Mouse (Mus musculus): ENCODE results near the gene Mbd6. TPM values are rescaled to one million over a fixed set of nuclear protein-coding genes. Genes with fewer than 3 reads are reported as not detected.
A peak's percentile ranks its signal among the peaks of the same experiment; 100 is the strongest.

Gene Mbd6
- polyA plus RNA-seq, 1 experiment from 2014 or later = 8.5 TPM

GRCm38 (mm10) chr10:127255625-127256345, 33.0 kb downstream of the Mbd6 start:
- no peak overlapping the region for H3K27ac ChIP-seq
- WGBS (ENCODE audit: insufficient replicate concordance) = 18% methylated on average over 14 of the region's 14 CpGs
- H3K4me1 ChIP-seq = no peaks in the 10 kb centered on the region
- H3K36me3 ChIP-seq = no peaks in the 10 kb centered on the region
- no peak for ATAC-seq
- no peaks in the 10 kb centered on the region for H3K9me3 ChIP-seq (replicated peaks)
- H3K4me3 ChIP-seq = no peak overlapping the region
- H3K27me3 ChIP-seq (replicated peaks) = peaks cover 55% of the 10 kb centered on the region
- H3K9ac ChIP-seq = no peak overlapping the region
- peak overlapping the region; percentile 15; the same call in 1 of the 2 replicates for H3K4me2 ChIP-seq

- Histone ChIP-seq H3K27me3 (replicated peaks) (peaks cover 47% of the 10 kb centered on the region), H3K4me2 (no peak overlapping the region), H3K9ac (no peak overlapping the region), H3K9me3 (replicated peaks) (no peaks in the 10 kb centered on the region), H3K36me3 (no peaks in the 10 kb centered on the region), H3K27ac (no peak overlapping the region), H3K4me3 (no peak overlapping the region), H3K4me1 (no peaks in the 10 kb centered on the region)
- no peak for ATAC-seq
- WGBS (ENCODE audit: insufficient replicate concordance) = 40% methylated on average over 5 of the region's 5 CpGs
Measured at GRCm38 (mm10) chr10:127250810-127251209, 38.0 kb downstream of the Mbd6 start.

DNA sequence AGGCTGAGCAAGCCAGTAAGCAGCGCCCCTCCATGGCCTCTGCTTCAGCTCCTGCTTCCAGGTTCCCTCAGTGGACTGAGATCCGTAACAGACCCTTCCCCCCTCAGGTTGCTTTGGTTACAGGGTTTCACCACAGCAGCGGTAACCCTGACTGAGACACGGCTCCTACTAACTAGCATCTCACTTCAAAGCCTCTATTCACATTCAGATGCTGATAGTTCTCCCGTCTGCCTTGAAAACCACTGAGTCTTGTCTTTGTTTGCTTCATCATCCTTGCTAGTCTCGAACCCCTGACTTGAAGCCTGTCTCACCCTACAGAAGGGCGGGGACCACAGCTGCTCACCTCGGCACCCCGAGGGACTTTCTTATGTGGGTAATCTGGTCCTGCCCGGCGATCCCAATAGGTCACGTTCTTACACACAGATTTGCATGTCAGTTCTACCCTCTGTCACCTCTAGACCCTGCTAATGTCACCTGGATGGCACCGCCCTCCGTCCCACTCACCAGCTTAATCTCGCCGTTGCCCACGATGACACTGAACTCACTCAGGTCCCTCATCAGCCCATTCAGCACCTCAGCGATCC, 50.5 kb downstream of the Mbd6 start:
- 47% methylated on average over 18 of the region's 18 CpGs for WGBS (ENCODE audit: insufficient replicate concordance)
- H3K4me2 ChIP-seq = no peak overlapping the region
- H3K9ac ChIP-seq = no peak overlapping the region
- no peak for ATAC-seq
- no peak overlapping the region for H3K4me3 ChIP-seq
- peaks cover 87% of the 10 kb centered on the region for H3K27me3 ChIP-seq (replicated peaks)
- no peaks in the 10 kb centered on the region for H3K9me3 ChIP-seq (replicated peaks)
- no peaks in the 10 kb centered on the region for H3K4me1 ChIP-seq
- no peak overlapping the region for H3K27ac ChIP-seq
- H3K36me3 ChIP-seq = no peaks in the 10 kb centered on the region

GRCm38 (mm10) chr10:127236541-127236940, 52.3 kb downstream of the Mbd6 start:
- ATAC-seq = no peak
- H3K4me1 ChIP-seq = no peaks in the 10 kb centered on the region
- no peak overlapping the region for H3K27ac ChIP-seq
- peaks cover 74% of the 10 kb centered on the region for H3K27me3 ChIP-seq (replicated peaks)
- H3K4me3 ChIP-seq = no peak overlapping the region
- no peak overlapping the region for H3K9ac ChIP-seq
- H3K9me3 ChIP-seq (replicated peaks) = no peaks in the 10 kb centered on the region
- no peak overlapping the region for H3K4me2 ChIP-seq
- 42% methylated on average over 9 of the region's 9 CpGs for WGBS (ENCODE audit: insufficient replicate concordance)
- H3K36me3 ChIP-seq = no peaks in the 10 kb centered on the region

DNA sequence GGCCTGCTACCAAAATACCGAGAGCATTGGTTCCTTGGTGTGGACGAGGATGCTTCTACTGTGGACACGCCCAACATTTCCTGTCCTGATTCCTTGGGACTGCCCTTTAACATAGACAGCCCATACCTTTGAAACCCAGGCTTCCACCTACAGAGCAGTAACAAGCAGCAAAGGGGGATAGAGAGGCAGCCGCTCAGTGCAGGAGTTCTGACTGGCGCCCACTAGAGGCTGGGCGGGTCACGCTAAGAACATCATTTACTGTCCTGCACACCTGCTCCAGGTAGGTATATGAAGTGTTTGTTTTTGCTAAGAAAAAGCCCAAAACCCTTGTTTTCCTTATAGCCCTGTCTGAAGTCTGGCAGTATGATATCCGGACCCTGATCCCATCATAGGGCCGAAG, 55.7 kb downstream of the Mbd6 start:
- Histone ChIP-seq H3K4me1 (peaks cover 20% of the 10 kb centered on the region), H3K4me3 (no peak overlapping the region), H3K27me3 (replicated peaks) (peaks cover 62% of the 10 kb centered on the region), H3K9me3 (replicated peaks) (no peaks in the 10 kb centered on the region), H3K4me2 (no peak overlapping the region), H3K9ac (no peak overlapping the region), H3K27ac (no peak overlapping the region), H3K36me3 (no peaks in the 10 kb centered on the region)
- WGBS (ENCODE audit: insufficient replicate concordance) = 70% methylated on average over 9 of the region's 9 CpGs
- no peak for ATAC-seq

Other genes starting within 250 kb of the Mbd6 start
- gene Mettl1, start 247.6 kb downstream of the Mbd6 start, polyA plus RNA-seq (2016; fragmentation: Nextera tagmentation; extraction: Ambion mirVana) = 33.6 and 35.6 TPM in 2 replicates
- gene Eef1akmt3, start 247.5 kb downstream of the Mbd6 start, polyA plus RNA-seq (2016; fragmentation: Nextera tagmentation; extraction: Ambion mirVana) = 0.13 and 0.29 TPM in 2 replicates
- 0.05 and 0.10 TPM in 2 replicates for gene Cyp27b1, start 240.8 kb downstream of the Mbd6 start, polyA plus RNA-seq (2016; fragmentation: Nextera tagmentation; extraction: Ambion mirVana)
- gene March9, start 228.8 kb downstream of the Mbd6 start, polyA plus RNA-seq (2016; fragmentation: Nextera tagmentation; extraction: Ambion mirVana) = 0.06 and 0.20 TPM in 2 replicates
- gene Cdk4, start 225.5 kb downstream of the Mbd6 start, polyA plus RNA-seq (2016; fragmentation: Nextera tagmentation; extraction: Ambion mirVana) = 766 and 777 TPM in 2 replicates
- gene Tspan31, start 218.8 kb downstream of the Mbd6 start, polyA plus RNA-seq (2016; fragmentation: Nextera tagmentation; extraction: Ambion mirVana) = 75.2 and 81.9 TPM in 2 replicates
- 0.92 and 1.6 TPM in 2 replicates for gene Agap2, start 213.7 kb downstream of the Mbd6 start, polyA plus RNA-seq (2016; fragmentation: Nextera tagmentation; extraction: Ambion mirVana)
- 49.5 and 51.4 TPM in 2 replicates for gene Os9, start 167.9 kb downstream of the Mbd6 start, polyA plus RNA-seq (2016; fragmentation: Nextera tagmentation; extraction: Ambion mirVana)
- gene B4galnt1, start 123.8 kb downstream of the Mbd6 start, polyA plus RNA-seq (2016; fragmentation: Nextera tagmentation; extraction: Ambion mirVana) = 12.6 TPM in 2 replicates
- gene Slc26a10, start 108.4 kb downstream of the Mbd6 start, polyA plus RNA-seq (2016; fragmentation: Nextera tagmentation; extraction: Ambion mirVana) = 3.0 and 3.6 TPM in 2 replicates
- 14.3 and 17.4 TPM in 2 replicates for gene Arhgef25, start 98.9 kb downstream of the Mbd6 start, polyA plus RNA-seq (2016; fragmentation: Nextera tagmentation; extraction: Ambion mirVana)
- 33.2 and 36.9 TPM in 2 replicates for gene Dtx3, start 93.3 kb downstream of the Mbd6 start, polyA plus RNA-seq (2016; fragmentation: Nextera tagmentation; extraction: Ambion mirVana)
- 44.7 and 50.0 TPM in 2 replicates for gene Pip4k2c, start 77.4 kb downstream of the Mbd6 start, polyA plus RNA-seq (2016; fragmentation: Nextera tagmentation; extraction: Ambion mirVana)
- gene Kif5a, start 25.7 kb downstream of the Mbd6 start, polyA plus RNA-seq (2016; fragmentation: Nextera tagmentation; extraction: Ambion mirVana) = 0.08 and 0.12 TPM in 2 replicates
- 95.5 and 96.1 TPM in 2 replicates for gene Dctn2, start 22.6 kb downstream of the Mbd6 start, polyA plus RNA-seq (2016; fragmentation: Nextera tagmentation; extraction: Ambion mirVana)
- 192 and 193 TPM in 2 replicates for gene Mars, start 22.8 kb upstream of the Mbd6 start, polyA plus RNA-seq (2016; fragmentation: Nextera tagmentation; extraction: Ambion mirVana)
- 15.9 and 16.9 TPM in 2 replicates for gene Arhgap9, start 32.9 kb upstream of the Mbd6 start, polyA plus RNA-seq (2016; fragmentation: Nextera tagmentation; extraction: Ambion mirVana)
- gene Gli1, start 53.0 kb upstream of the Mbd6 start, polyA plus RNA-seq (2016; fragmentation: Nextera tagmentation; extraction: Ambion mirVana) = 0.94 and 1.1 TPM in 2 replicates
- 0.10 and 0.16 TPM in 2 replicates for gene Inhbe, start 65.4 kb upstream of the Mbd6 start, polyA plus RNA-seq (2016; fragmentation: Nextera tagmentation; extraction: Ambion mirVana)
- gene Inhbc, start 81.4 kb upstream of the Mbd6 start, polyA plus RNA-seq (2016; fragmentation: Nextera tagmentation; extraction: Ambion mirVana) = 1.1 and 1.5 TPM in 2 replicates
- 16.7 and 19.0 TPM in 2 replicates for gene R3hdm2, start 91.3 kb upstream of the Mbd6 start, polyA plus RNA-seq (2016; fragmentation: Nextera tagmentation; extraction: Ambion mirVana)
- gene Stac3, start 212.7 kb upstream of the Mbd6 start, polyA plus RNA-seq (2016; fragmentation: Nextera tagmentation; extraction: Ambion mirVana) = 0.24 and 0.45 TPM in 2 replicates
- 12.9 and 14.8 TPM in 2 replicates for gene Ndufa4l2, start 225.9 kb upstream of the Mbd6 start, polyA plus RNA-seq (2016; fragmentation: Nextera tagmentation; extraction: Ambion mirVana)
- 181 and 185 TPM in 2 replicates for gene Shmt2, start 233.4 kb upstream of the Mbd6 start, polyA plus RNA-seq (2016; fragmentation: Nextera tagmentation; extraction: Ambion mirVana)
- gene Nxph4, start 245.5 kb upstream of the Mbd6 start, polyA plus RNA-seq (2016; fragmentation: Nextera tagmentation; extraction: Ambion mirVana) = 0.10 and 0.23 TPM in 2 replicates